Mouse (Mus musculus): ENCODE measurements around the gene Surf2. TPM values are rescaled to one million over a fixed set of nuclear protein-coding genes. Genes with fewer than 3 reads are reported as not detected.

Surf2 gene
- total and polyA plus RNA-seq, 3 experiments, result 28.7 to 77.1 (median 43.9) TPM

DNA sequence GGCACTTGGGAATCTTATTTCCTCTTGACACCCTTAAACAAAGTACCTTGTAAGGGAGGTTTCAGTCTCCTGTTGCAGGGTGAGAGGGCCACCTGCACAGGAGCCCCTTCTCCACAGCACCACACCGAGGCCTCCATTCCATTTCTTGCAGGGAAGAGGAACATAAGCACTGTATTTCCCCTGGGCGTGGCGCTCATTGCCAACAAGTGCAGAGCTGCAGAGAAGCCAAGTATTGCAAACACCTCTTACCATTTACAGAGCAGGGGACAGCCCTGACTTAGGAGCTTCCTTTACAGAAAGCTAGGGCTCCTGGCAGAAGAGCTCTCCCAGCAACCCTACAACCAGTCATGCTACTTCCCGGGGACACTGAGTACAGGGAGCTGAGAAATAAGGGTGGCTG lies 36.0 kb downstream of the Surf2 start:
- in situ Hi-C loops (cut with MboI; ENCODE audit: low pct_ligation_motif_present, low pct_unique_long_range_greater_than_20kb, low sequenced_read_pairs) (no loop called here), dilution Hi-C loops (cut with MboI; ENCODE audit: extremely low pct_ligation_motif_present, extremely low pct_unique_long_range_greater_than_20kb, low sequenced_read_pairs) (no loop called here)
- no peak overlapping the region for H3K4me2 ChIP-seq (ENCODE audit: insufficient read depth, low read depth, poor library complexity, severe bottlenecking)
- peaks cover 0 to 5% of the 10 kb centered on the region in 2 experiments; a peak in 1 of 4 replicates for H3K4me1 ChIP-seq (ENCODE audit: control insufficient read depth in 1 of 2, insufficient read depth in 2 of 2)
- no peak for TF ChIP-seq MAZ (IDR thresholded peaks at IDR 0.05; ENCODE audit: low read depth, low read length)
- TF ChIP-seq BHLHE40 (IDR thresholded peaks at IDR 0.05; ENCODE audit: low read depth, low read length), result no peak
- TF ChIP-seq JUND (conservative IDR thresholded peaks at IDR 0.05; ENCODE audit: low read depth, low read length), result no peak
- TF ChIP-seq PAX5 (IDR thresholded peaks at IDR 0.05; ENCODE audit: low read length), result no peak
- TF ChIP-seq IRF4 (IDR thresholded peaks at IDR 0.05; ENCODE audit: low read depth, low read length), result no peak
- TF ChIP-seq POLR2A (IDR thresholded peaks at IDR 0.05; ENCODE audit: low read depth, low read length), result no peak
- no peak for TF ChIP-seq TBP (conservative IDR thresholded peaks at IDR 0.05; ENCODE audit: low read depth, low read length)
- peaks cover 61 to 94% of the 10 kb centered on the region in 2 experiments for H3K36me3 ChIP-seq (replicated peaks in 1 of 2; ENCODE audit: control insufficient read depth in 1 of 2, insufficient read depth in 1 of 2, low read length in 1 of 2)
- H3K27me3 ChIP-seq (replicated peaks), result no peaks in the 10 kb centered on the region
- H3K27ac ChIP-seq (ENCODE audit: insufficient read depth, low read depth), result no peak overlapping the region
- no peak for DNase-seq (ENCODE audit: extremely low read depth)
- H3K79me2 ChIP-seq (replicated peaks; ENCODE audit: control insufficient read depth, extremely low read depth, insufficient read depth, poor library complexity, severe bottlenecking), result no peaks in the 10 kb centered on the region
- no peak overlapping the region for H3K4me3 ChIP-seq (replicated peaks in 1 of 3; ENCODE audit: low read depth in 2 of 3, low read length in 2 of 3, poor library complexity in 1 of 3)
- no peaks in the 10 kb centered on the region for H3K9me3 ChIP-seq (replicated peaks; ENCODE audit: low read length)
- no peak overlapping the region for H3K9ac ChIP-seq (ENCODE audit: insufficient read depth, low read depth)

- H3K9me3 ChIP-seq (replicated peaks; ENCODE audit: low read length), result no peaks in the 10 kb centered on the region
- no peaks in the 10 kb centered on the region for H3K79me2 ChIP-seq (replicated peaks; ENCODE audit: control insufficient read depth, extremely low read depth, insufficient read depth, poor library complexity, severe bottlenecking)
- in situ Hi-C loops (cut with MboI; ENCODE audit: low pct_ligation_motif_present, low pct_unique_long_range_greater_than_20kb, low sequenced_read_pairs) (no loop called here), dilution Hi-C loops (cut with MboI; ENCODE audit: extremely low pct_ligation_motif_present, extremely low pct_unique_long_range_greater_than_20kb, low sequenced_read_pairs) (no loop called here)
- H3K4me1 ChIP-seq (ENCODE audit: control insufficient read depth in 1 of 2, insufficient read depth in 2 of 2), result peaks cover 0 to 5% of the 10 kb centered on the region in 2 experiments; a peak in 1 of 4 replicates
- H3K27ac ChIP-seq (ENCODE audit: insufficient read depth, low read depth), result no peak overlapping the region
- no peak overlapping the region for H3K4me3 ChIP-seq (replicated peaks in 1 of 3; ENCODE audit: low read depth in 2 of 3, low read length in 2 of 3, poor library complexity in 1 of 3)
- TF ChIP-seq ZNF384 (IDR thresholded peaks at IDR 0.05; ENCODE audit: low read depth, low read length), result no peak
- no peak for TF ChIP-seq EP300 (IDR thresholded peaks at IDR 0.05; ENCODE audit: low read length)
- no peak for TF ChIP-seq JUND (conservative IDR thresholded peaks at IDR 0.05; ENCODE audit: low read depth, low read length)
- no peak for TF ChIP-seq USF1 (IDR thresholded peaks at IDR 0.05; ENCODE audit: low read depth, low read length)
- no peak for TF ChIP-seq E2F4 (IDR thresholded peaks at IDR 0.05; ENCODE audit: insufficient replicate concordance, low read depth, low read length)
- TF ChIP-seq ELF1 (IDR thresholded peaks at IDR 0.05; ENCODE audit: low read depth, low read length), result no peak
- no peak for TF ChIP-seq POLR2AphosphoS2 (IDR thresholded peaks at IDR 0.05; ENCODE audit: low read depth, low read length)
- TF ChIP-seq BHLHE40 (IDR thresholded peaks at IDR 0.05; ENCODE audit: low read depth, low read length), result no peak
- no peak for TF ChIP-seq ZKSCAN1 (IDR thresholded peaks at IDR 0.05; ENCODE audit: borderline replicate concordance, low read depth, low read length)
- TF ChIP-seq RCOR1 (conservative IDR thresholded peaks at IDR 0.05; ENCODE audit: low read depth, low read length), result no peak
- TF ChIP-seq PAX5 (IDR thresholded peaks at IDR 0.05; ENCODE audit: low read length), result no peak
- no peak for TF ChIP-seq POLR2A (IDR thresholded peaks at IDR 0.05; ENCODE audit: low read depth, low read length)
- TF ChIP-seq TBP (conservative IDR thresholded peaks at IDR 0.05; ENCODE audit: low read depth, low read length), result no peak
- no peak for TF ChIP-seq MXI1 (IDR thresholded peaks at IDR 0.05; ENCODE audit: low read depth, low read length)
- no peak for TF ChIP-seq RAD21 (IDR thresholded peaks at IDR 0.05; ENCODE audit: low read depth, low read length)
- TF ChIP-seq NELFE (IDR thresholded peaks at IDR 0.05; ENCODE audit: low read depth, low read length), result no peak
- no peak for TF ChIP-seq CTCF (conservative IDR thresholded peaks at IDR 0.05 in 1 of 2, IDR thresholded peaks at IDR 0.05 in 1 of 2; ENCODE audit: low read depth in 2 of 2, low read length in 2 of 2)
- DNase-seq (ENCODE audit: extremely low read depth), result no peak
- H3K4me2 ChIP-seq (ENCODE audit: insufficient read depth, low read depth, poor library complexity, severe bottlenecking), result no peak overlapping the region
- H3K27me3 ChIP-seq (replicated peaks), result no peaks in the 10 kb centered on the region
- H3K36me3 ChIP-seq (replicated peaks in 1 of 2; ENCODE audit: control insufficient read depth in 1 of 2, insufficient read depth in 1 of 2, low read length in 1 of 2), result peaks cover 65 to 95% of the 10 kb centered on the region in 2 experiments
- no peak overlapping the region for H3K9ac ChIP-seq (ENCODE audit: insufficient read depth, low read depth)
These were observed 36.7 kb downstream of the Surf2 start for GRCm38 (mm10) chr2:26952866-26953265.

Data from CH12.LX (cell line).